Mouse (Mus musculus) stomach, postnatal 0 days (tissue): Measurements from ENCODE around the gene Btbd2. TPM values are rescaled to one million over a fixed set of nuclear protein-coding genes. Genes with fewer than 3 reads are reported as not detected.

Experiments used
- ATAC-seq: fragments of 200-750 bp; cut with Nextera tagmentation; 2 replicates; pipeline ENCODE4 v1.8.0; 2017; ENCODE audit not compliant: low FRiP score, low TSS enrichment
- DNase-seq: peaks from one replicate; pipeline ENCODE4 v3.0.0-alpha.2; 2016; ENCODE audit warnings: low spot score
- H3K27ac ChIP-seq: fragments of 300-500 bp; sonication (generic); replicated peaks from 2 replicates; pipeline ENCODE4 v1.5.1; 2014; ENCODE audit warnings: mild to moderate bottlenecking, control low read depth
- H3K27me3 ChIP-seq: fragments of 300-500 bp; sonication (generic); 2 replicates; pipeline ENCODE4 v1.6.1; 2014; ENCODE audit warnings: low read length; ENCODE audit not compliant: control insufficient read depth, insufficient read depth
- H3K36me3 ChIP-seq: fragments of 300-500 bp; sonication (generic); 2 replicates; pipeline ENCODE4 v1.6.1; 2014; ENCODE audit warnings: low read length, mixed read lengths; ENCODE audit not compliant: control insufficient read depth, insufficient read depth
- H3K4me1 ChIP-seq: fragments of 300-500 bp; sonication (generic); replicated peaks from 2 replicates; pipeline ENCODE4 v1.6.1; 2014; ENCODE audit warnings: antibody characterized with exemption; ENCODE audit not compliant: control insufficient read depth, insufficient read depth
- H3K4me2 ChIP-seq: fragments of 300-500 bp; sonication (generic); replicated peaks from 2 replicates; pipeline ENCODE4 v1.6.1; 2014; ENCODE audit warnings: low read depth, mild to moderate bottlenecking, control low read depth, moderate library complexity
- H3K4me3 ChIP-seq: fragments of 300-500 bp; sonication (generic); 2 replicates; pipeline ENCODE4 v1.5.1; 2014; ENCODE audit warnings: low read depth, low read length, control low read depth
- H3K9ac ChIP-seq: fragments of 300-500 bp; sonication (generic); 2 replicates; pipeline ENCODE4 v1.6.1; 2014; ENCODE audit warnings: mild to moderate bottlenecking, low read length, control low read depth, mixed read lengths
- H3K9me3 ChIP-seq: fragments of 300-500 bp; sonication (generic); 2 replicates; pipeline ENCODE4 v1.6.1; 2016; ENCODE audit warnings: low read length; ENCODE audit not compliant: control insufficient read depth
- CTCF ChIP-seq: IDR thresholded peaks from 2 replicates; pipeline ENCODE4 v1.5.1; 2016; ENCODE audit warnings: antibody characterized with exemption, low read depth, mild to moderate bottlenecking, moderate library complexity
- EP300 ChIP-seq: optimal IDR thresholded peaks from 2 replicates; pipeline ENCODE3; 2016; ENCODE audit warnings: antibody characterized with exemption
- WGBS: fragments of 180-500 bp; shearing (Covaris S2); extraction: QIAGEN DNeasy Blood & Tissue Kit; methylation state at CpG from one replicate; pipeline ENCODE4 v1.1.7; 2014; 5-methylcytosine and 5-hydroxymethylcytosine counted together
- polyA plus RNA-seq: library from polyadenylated mRNA; unstranded; fragments of >200 nt; fragmentation: Nextera tagmentation; extraction: Ambion mirVana; gene quantifications from 2 replicates; pipeline ENCODE4 v1.2.1, GENCODE M21; 2015

Gene Btbd2
- polyA plus RNA-seq, 1 experiment from 2014 or later: 28.3 TPM

DNA sequence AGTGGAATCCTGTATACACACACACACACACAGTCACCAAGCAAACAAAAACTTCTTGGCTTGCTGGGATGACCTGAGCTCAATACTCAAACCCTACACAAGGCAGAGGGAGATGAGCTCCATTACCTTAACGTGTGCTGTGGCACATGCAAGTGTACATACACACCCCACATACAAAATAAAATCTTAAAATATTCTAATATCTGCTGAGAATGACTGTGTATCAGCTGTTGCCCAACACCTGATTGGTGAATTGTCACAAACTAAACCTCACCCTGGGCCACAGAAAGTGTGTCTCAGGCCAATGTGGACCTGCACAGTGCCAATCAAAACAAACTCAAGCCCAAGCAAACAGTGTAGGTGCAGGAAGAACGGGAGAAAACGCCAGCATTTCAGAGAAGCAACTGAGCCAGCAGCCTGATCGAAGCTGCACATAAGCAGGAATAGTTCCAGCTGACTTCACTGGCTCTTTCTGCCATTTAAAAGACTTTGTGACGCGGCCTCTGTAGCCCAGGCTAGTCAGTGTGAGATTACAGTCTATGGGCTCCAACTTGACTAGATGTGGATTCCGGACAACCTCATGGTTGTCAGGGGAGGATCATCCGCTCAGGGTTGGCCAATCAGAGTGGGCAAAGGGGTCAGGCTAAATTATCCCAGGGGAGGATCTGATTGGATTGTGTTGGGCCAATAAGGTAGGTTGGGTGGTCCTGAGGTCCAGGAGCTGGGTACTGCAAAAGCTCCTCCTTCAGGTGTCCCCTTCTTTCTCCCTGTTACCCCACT is 37.2 kb downstream of the Btbd2 start:
- no peak for TF ChIP-seq CTCF
- no peak for TF ChIP-seq EP300
- Histone ChIP-seq H3K4me2 (no peak overlapping the region), H3K27ac (no peak overlapping the region), H3K4me1 (peaks cover 5% of the 10 kb centered on the region; the same call in 1 of the 2 replicates), H3K9ac (no peak overlapping the region; the same call in 1 of the 2 replicates), H3K9me3 (no peaks in the 10 kb centered on the region), H3K27me3 (no peaks in the 10 kb centered on the region), H3K4me3 (no peak overlapping the region), H3K36me3 (no peaks in the 10 kb centered on the region; the same call in 1 of the 2 replicates)
- DNase-seq (no peak), ATAC-seq (no peak)
- whole genome bisulfite sequencing: 42% methylated on average over 8 of the region's 8 CpGs

DNA sequence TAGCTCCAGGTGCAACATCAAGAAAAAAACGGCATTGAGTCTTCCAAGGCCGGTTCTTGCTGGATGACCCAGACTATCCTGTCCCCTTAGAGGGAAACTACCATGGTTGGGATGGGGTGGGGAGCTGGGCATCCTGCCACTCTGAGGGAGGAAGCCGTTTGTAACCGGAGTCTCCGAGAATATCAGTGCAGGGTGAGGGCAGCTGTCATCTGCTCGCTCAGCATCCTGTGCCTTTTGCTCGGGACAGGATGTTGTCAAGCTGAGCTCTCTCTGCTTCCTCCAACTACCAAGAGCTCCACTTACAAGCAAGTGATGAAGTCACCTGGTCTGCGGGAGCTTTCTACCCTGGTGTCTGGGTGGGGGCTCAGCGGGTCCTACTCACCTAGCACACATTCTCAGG is 38.7 kb downstream of the Btbd2 start:
- Histone ChIP-seq H3K4me1 (peaks cover 4% of the 10 kb centered on the region; the same call in 1 of the 2 replicates), H3K36me3 (peaks cover 6% of the 10 kb centered on the region; the same call in 1 of the 2 replicates), H3K27me3 (no peaks in the 10 kb centered on the region), H3K4me2 (no peak overlapping the region), H3K4me3 (no peak overlapping the region), H3K9ac (no peak overlapping the region), H3K9me3 (no peaks in the 10 kb centered on the region), H3K27ac (no peak overlapping the region)
- 58% methylated on average over 9 of the region's 9 CpGs for WGBS
- TF ChIP-seq CTCF (no peak), EP300 (no peak)
- ATAC-seq: no peak
- no peak for DNase-seq

DNA sequence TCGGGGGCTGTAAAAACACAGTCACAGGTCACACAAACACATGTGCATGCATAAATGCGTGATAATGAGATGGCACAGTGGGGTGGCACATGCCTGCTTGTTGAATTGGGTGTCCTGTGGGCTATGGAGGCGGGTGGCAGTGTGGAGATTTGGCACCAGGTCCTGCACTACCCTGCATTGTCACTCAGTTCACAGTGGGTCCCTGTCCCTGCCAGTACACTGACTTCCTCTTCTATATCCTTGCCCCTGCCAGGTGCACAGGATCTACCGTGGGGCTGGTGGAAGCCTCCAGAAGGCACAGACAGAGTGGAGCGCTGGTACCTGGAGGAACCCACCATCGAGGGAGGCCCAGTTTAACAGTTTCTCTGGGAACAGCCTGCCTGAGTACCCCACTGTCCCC is 42.5 kb downstream of the Btbd2 start:
- H3K27ac ChIP-seq: no peak overlapping the region
- no peak overlapping the region for H3K9ac ChIP-seq
- H3K4me1 ChIP-seq: no peaks in the 10 kb centered on the region
- H3K4me2 ChIP-seq: no peak overlapping the region
- H3K36me3 ChIP-seq: peaks cover 7% of the 10 kb centered on the region; the same call in 1 of the 2 replicates
- DNase-seq (no peak), ATAC-seq (no peak)
- no peaks in the 10 kb centered on the region for H3K9me3 ChIP-seq
- H3K27me3 ChIP-seq: no peaks in the 10 kb centered on the region
- 88% methylated on average over 6 of the region's 6 CpGs for WGBS
- H3K4me3 ChIP-seq: no peak overlapping the region
- TF ChIP-seq CTCF (no peak), EP300 (no peak)

DNA sequence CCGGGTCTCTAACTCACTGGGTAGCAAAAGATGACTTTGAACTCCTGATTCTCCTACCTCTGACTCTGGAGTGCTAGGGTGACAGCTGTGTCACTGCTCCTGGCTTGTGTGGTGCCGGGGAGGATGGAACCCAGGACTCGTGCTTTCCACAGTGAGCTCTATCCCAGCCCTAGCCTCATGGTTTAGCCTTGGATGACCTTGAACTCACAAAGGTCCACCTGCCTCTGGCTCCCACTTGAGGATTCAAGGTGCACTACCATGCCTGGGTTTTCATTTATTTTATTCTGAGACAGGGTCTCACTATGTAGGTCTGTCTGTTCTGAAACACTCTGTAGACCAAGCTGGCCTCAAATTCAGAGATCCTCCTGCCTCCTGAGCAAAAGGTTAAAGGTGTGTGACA is 43.0 kb downstream of the Btbd2 start:
- WGBS: 78% methylated on average over 3 of the region's 3 CpGs
- DNase-seq: no peak
- no peak for ATAC-seq
- H3K4me2 ChIP-seq: no peak overlapping the region
- H3K27me3 ChIP-seq: no peaks in the 10 kb centered on the region
- TF ChIP-seq CTCF: 0 out of 2 replicates have a peak, but pooled peaks have one; percentile 4
- no peak for TF ChIP-seq EP300
- H3K9ac ChIP-seq: no peak overlapping the region
- no peaks in the 10 kb centered on the region for H3K9me3 ChIP-seq
- H3K36me3 ChIP-seq: peaks cover 10% of the 10 kb centered on the region; the same call in 1 of the 2 replicates
- no peak overlapping the region for H3K27ac ChIP-seq
- H3K4me3 ChIP-seq: no peak overlapping the region
- no peaks in the 10 kb centered on the region for H3K4me1 ChIP-seq

DNA sequence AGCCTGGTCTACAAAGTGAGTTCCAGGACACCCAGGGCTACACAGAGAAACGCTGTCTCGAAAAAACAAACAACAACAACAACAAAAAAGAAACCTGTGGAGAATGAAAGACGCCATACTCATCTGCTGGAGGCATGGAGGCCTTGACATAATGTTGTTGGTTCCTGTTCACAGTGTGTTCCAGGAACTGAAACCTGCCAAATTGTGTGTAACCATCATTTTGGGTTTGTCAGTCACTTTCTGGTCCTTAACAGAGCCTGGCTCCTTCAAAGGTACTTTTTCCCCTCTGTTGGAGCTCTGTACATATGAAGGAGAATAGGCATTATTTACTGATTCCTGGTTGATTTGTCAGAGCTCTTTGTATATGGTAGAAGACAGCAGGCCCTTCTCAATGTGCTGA is 45.0 kb downstream of the Btbd2 start:
- H3K4me1 ChIP-seq: no peaks in the 10 kb centered on the region
- no peak overlapping the region for H3K9ac ChIP-seq
- no peak for DNase-seq
- no peaks in the 10 kb centered on the region for H3K9me3 ChIP-seq
- no peak for ATAC-seq
- 87% methylated on average over 3 of the region's 3 CpGs for WGBS
- H3K36me3 ChIP-seq: peaks cover 16% of the 10 kb centered on the region
- no peak overlapping the region for H3K4me2 ChIP-seq
- no peak for TF ChIP-seq CTCF
- TF ChIP-seq EP300: no peak
- H3K4me3 ChIP-seq: no peak overlapping the region
- no peaks in the 10 kb centered on the region for H3K27me3 ChIP-seq
- no peak overlapping the region for H3K27ac ChIP-seq

DNA sequence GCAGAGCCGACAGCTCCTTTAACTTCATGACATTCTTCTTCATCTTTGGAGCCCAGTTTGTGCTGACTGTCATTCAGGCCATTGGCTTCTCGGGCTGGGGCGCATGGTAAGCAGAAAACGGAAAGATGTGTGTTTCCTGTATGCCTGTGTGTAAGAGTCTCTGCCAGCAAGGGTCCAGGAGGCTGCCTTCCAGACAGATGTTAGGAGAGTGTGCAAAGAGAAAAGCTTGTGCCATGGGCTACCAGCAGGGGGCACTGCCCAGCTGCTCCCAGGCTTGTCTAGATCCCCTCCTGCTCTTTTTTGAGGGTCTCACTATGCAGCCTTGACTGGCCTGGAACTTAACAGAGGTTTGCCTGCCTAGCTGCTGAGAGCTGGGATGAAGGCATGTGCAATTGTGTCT is 45.8 kb downstream of the Btbd2 start:
- DNase-seq: peak; percentile 55

More for the DNA sequence above, 45.8 kb downstream of the Btbd2 start:
- H3K27me3 ChIP-seq: no peaks in the 10 kb centered on the region
- 62% methylated on average over 4 of the region's 4 CpGs for WGBS
- no peak overlapping the region for H3K27ac ChIP-seq
- peaks cover 16% of the 10 kb centered on the region for H3K36me3 ChIP-seq
- H3K4me1 ChIP-seq: no peaks in the 10 kb centered on the region
- H3K9me3 ChIP-seq: no peaks in the 10 kb centered on the region
- H3K9ac ChIP-seq: no peak overlapping the region
- H3K4me2 ChIP-seq: no peak overlapping the region
- H3K4me3 ChIP-seq: no peak overlapping the region
- TF ChIP-seq CTCF (peak; percentile 83), EP300 (no peak)
- ATAC-seq: no peak
